Mouse (Mus musculus) liver, embryonic 14.5 days (tissue): ENCODE measurements around the gene Robo3.

Experiments used
- CTCF ChIP-seq: IDR thresholded peaks from 2 replicates; pipeline ENCODE4 v1.5.1; 2016; ENCODE audit warnings: antibody characterized with exemption, low read depth, control low read depth
- EP300 ChIP-seq: IDR thresholded peaks from 2 replicates; pipeline ENCODE4 v1.6.1; 2016; ENCODE audit warnings: antibody characterized with exemption, low read depth

- no peak for TF ChIP-seq CTCF
- no peak for TF ChIP-seq EP300
These were observed 1.9 kb upstream of the Robo3 start for GRCm38 (mm10) chr9:37434932-37435331.
